ENCODE assay signal across 11 mouse cellular contexts in the genomic region with DNA sequence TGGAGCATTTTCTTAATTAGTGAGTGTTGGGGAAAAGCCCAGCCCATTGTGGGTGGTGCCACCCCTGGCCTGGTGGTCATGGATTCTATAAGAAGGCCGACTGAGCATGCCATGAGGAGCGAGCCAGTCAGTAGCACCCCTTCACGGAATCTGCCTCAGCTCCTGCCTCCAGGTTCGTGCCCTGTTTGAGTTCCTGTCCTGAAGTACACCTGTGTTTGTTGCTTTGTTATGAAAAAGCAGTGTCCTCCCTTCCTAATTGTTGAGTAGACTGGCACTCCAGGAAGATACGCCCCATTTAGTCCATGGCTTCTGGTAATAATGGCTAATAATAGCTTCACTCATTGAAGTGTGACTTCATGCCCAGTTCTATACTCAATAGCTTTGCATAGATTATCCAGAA. TPM values are rescaled to one million over a fixed set of nuclear protein-coding genes. Genes with fewer than 3 reads are reported as not detected.
DNase-seq lines count a peak whose midpoint lies in the region; ATAC-seq and TF ChIP-seq lines count a peak whose summit lies in the region.
"Had no signal": no experiment of that assay in that cellular context is flagged by ENCODE, and none has a peak within 500 bp of the region (broad histone marks: within the 10 kb centered on the region; RNA-seq: fewer than 3 reads in every experiment).

A gene (plus strand): TSS at position 123 of the 400 bp plus-strand sequence.

- ATAC-seq in lung, embryonic 14.5 days (ENCODE audit: insufficient read depth): no peak
- ATAC-seq in intestine, embryonic 16.5 days: no peak
- no peak for ATAC-seq in neural tube, embryonic 15.5 days (ENCODE audit: low FRiP score)

- no peak within 1 kb of the TSS for H3K9ac ChIP-seq in lung, embryonic 14.5 days
- H3K9ac ChIP-seq in intestine, embryonic 16.5 days (ENCODE audit: low read depth, low read length): no peak within 1 kb of the TSS
- no peak within 1 kb of the TSS for H3K9ac ChIP-seq in neural tube, embryonic 15.5 days (replicated peaks)
- H3K9ac ChIP-seq: liver, embryonic 13.5 days had no signal

- H3K27me3 ChIP-seq in lung, embryonic 14.5 days (ENCODE audit: insufficient read depth, low read length): peaks cover 8% of the 10 kb centered on the region; the same call in 1 of the 2 replicates
- H3K27me3 ChIP-seq in forebrain, embryonic 10.5 days (ENCODE audit: poor library complexity, severe bottlenecking): peaks cover 27% of the 10 kb centered on the region
- peaks cover 5% of the 10 kb centered on the region; the same call in 1 of the 2 replicates for H3K27me3 ChIP-seq in intestine, embryonic 16.5 days (replicated peaks; ENCODE audit: control insufficient read depth, insufficient read depth, low read length)
- H3K27me3 ChIP-seq in neural tube, embryonic 15.5 days (replicated peaks): no peaks in the 10 kb centered on the region

- WGBS in lung, embryonic 14.5 days: 67% methylated on average over 5 of the region's 5 CpGs
- WGBS in forebrain, embryonic 10.5 days: 69% methylated on average over 5 of the region's 5 CpGs
- 67% methylated on average over 5 of the region's 5 CpGs for WGBS in intestine, embryonic 16.5 days
- WGBS in neural tube, embryonic 15.5 days: 62% methylated on average over 5 of the region's 5 CpGs

- H3K4me3 ChIP-seq in lung, embryonic 14.5 days (ENCODE audit: low read depth, low read length): no peak within 1 kb of the TSS
- peak within 1 kb of the TSS; percentile 30 for H3K4me3 ChIP-seq in forebrain, embryonic 10.5 days
- no peak within 1 kb of the TSS for H3K4me3 ChIP-seq in intestine, embryonic 16.5 days (ENCODE audit: low read length)
- H3K4me3 ChIP-seq in neural tube, embryonic 15.5 days (replicated peaks): peak within 1 kb of the TSS; percentile 19
- H3K4me3 ChIP-seq: liver, embryonic 13.5 days; myocyte had no signal

- DNase-seq in lung, embryonic 14.5 days: no peak
- no peak for DNase-seq in lung, postnatal 4 days
- no peak for DNase-seq in forebrain, embryonic 10.5 days (ENCODE audit: extremely low spot score, low spot score)
- no peak for DNase-seq in spleen, adult 12 weeks (ENCODE audit: low spot score)
- DNase-seq in yolk sac, embryonic 10.5 days (ENCODE audit: low spot score): no peak
- DNase-seq: gastrocnemius, postnatal 25 days had no signal

- H3K36me3 ChIP-seq in lung, embryonic 14.5 days (ENCODE audit: insufficient read depth): no peaks in the 10 kb centered on the region
- no peaks in the 10 kb centered on the region for H3K36me3 ChIP-seq in forebrain, embryonic 10.5 days (replicated peaks)
- H3K36me3 ChIP-seq in intestine, embryonic 16.5 days (ENCODE audit: control insufficient read depth, insufficient read depth, low read length): no peaks in the 10 kb centered on the region
- no peaks in the 10 kb centered on the region for H3K36me3 ChIP-seq in neural tube, embryonic 15.5 days
- H3K36me3 ChIP-seq: liver, embryonic 13.5 days had no signal

- 0 out of 2 replicates have a peak within 1 kb of the TSS, but pooled peaks have one; percentile 29 for H3K4me2 ChIP-seq in lung, embryonic 14.5 days
- 0 out of 2 replicates have a peak within 1 kb of the TSS, but pooled peaks have one; percentile 14 for H3K4me2 ChIP-seq in intestine, embryonic 16.5 days (ENCODE audit: low read depth, low read length)
- H3K4me2 ChIP-seq in neural tube, embryonic 15.5 days: peak within 1 kb of the TSS; percentile 47
- H3K4me2 ChIP-seq: liver, embryonic 13.5 days had no signal

- H3K27ac ChIP-seq in lung, embryonic 14.5 days (ENCODE audit: low read depth): no peak within 1 kb of the TSS
- H3K27ac ChIP-seq in forebrain, embryonic 10.5 days: no peak within 1 kb of the TSS
- H3K27ac ChIP-seq in intestine, embryonic 16.5 days (ENCODE audit: low read length): no peak within 1 kb of the TSS
- H3K27ac ChIP-seq in neural tube, embryonic 15.5 days (replicated peaks): 0 out of 2 replicates have a peak within 1 kb of the TSS, but pooled peaks have one; percentile 13
- H3K27ac ChIP-seq: liver, embryonic 13.5 days had no signal

- TF ChIP-seq CTCF in lung, embryonic 14.5 days (IDR thresholded peaks at IDR 0.05; ENCODE audit: low read depth): no peak

- no peaks in the 10 kb centered on the region for H3K9me3 ChIP-seq in lung, embryonic 14.5 days (ENCODE audit: low read depth, low read length)
- H3K9me3 ChIP-seq in forebrain, embryonic 10.5 days: no peaks in the 10 kb centered on the region
- H3K9me3 ChIP-seq in intestine, embryonic 16.5 days (ENCODE audit: control insufficient read depth, low read length): no peaks in the 10 kb centered on the region
- no peaks in the 10 kb centered on the region for H3K9me3 ChIP-seq in neural tube, embryonic 15.5 days (replicated peaks)
- H3K9me3 ChIP-seq: liver, embryonic 13.5 days had no signal

- H3K4me1 ChIP-seq in lung, embryonic 14.5 days (ENCODE audit: insufficient read depth): no peaks in the 10 kb centered on the region
- peaks cover 24% of the 10 kb centered on the region for H3K4me1 ChIP-seq in forebrain, embryonic 10.5 days
- no peaks in the 10 kb centered on the region for H3K4me1 ChIP-seq in intestine, embryonic 16.5 days (ENCODE audit: control insufficient read depth, insufficient read depth, low read length)
- peaks cover 19% of the 10 kb centered on the region for H3K4me1 ChIP-seq in neural tube, embryonic 15.5 days

RNA-seq across cellular contexts. Expression of the gene that starts here (rescaled TPM):
- not detected in 2 replicates for polyA plus RNA-seq in lung, embryonic 14.5 days (2014; fragmentation: Nextera tagmentation; extraction: Ambion mirVana)
- not detected in 2 replicates for polyA plus RNA-seq in forebrain, embryonic 10.5 days (2016; fragmentation: Nextera tagmentation; extraction: Ambion mirVana)
- polyA plus RNA-seq in intestine, embryonic 16.5 days (2015; fragmentation: Nextera tagmentation; extraction: Ambion mirVana): not detected in 2 replicates
- polyA plus RNA-seq in neural tube, embryonic 15.5 days (2015; fragmentation: Nextera tagmentation; extraction: Ambion mirVana): 0.34 and 0.49 TPM in 2 replicates
- polyA plus RNA-seq: liver, embryonic 13.5 days; myocyte; thymus, postnatal 0 days had no signal

Comparison
In these comparisons a context has a peak if more than half of its experiments do, and no peak if none do; other contexts are left out.
1. H3K4me3 ChIP-seq: peak in forebrain, embryonic 10.5 days (single experiment) and neural tube, embryonic 15.5 days (single experiment); none in lung, embryonic 14.5 days (single experiment) and intestine, embryonic 16.5 days (single experiment).
2. Peak in every context shown above with its lines, with median percentiles within 50 percentile points of each other: H3K4me2 ChIP-seq.